Comparison of ENCODE assay signal across 8 mouse cellular contexts in genomic region chr14:76503231-76503851, GRCm38 (mm10). TPM values are rescaled to one million over a fixed set of nuclear protein-coding genes. Genes with fewer than 3 reads are reported as not detected.
DNase-seq lines count a peak whose midpoint lies in the region; ATAC-seq and TF ChIP-seq lines count a peak whose summit lies in the region.

No protein-coding gene starts in this region.

- no peak for TF ChIP-seq POLR2A in thymus, adult 2 months (IDR thresholded peaks at IDR 0.05; ENCODE audit: control insufficient read depth, extremely low read depth, insufficient read depth, low read length, poor library complexity)

- WGBS in forebrain, embryonic 13.5 days = 9% methylated on average over 13 of the region's 13 CpGs
- WGBS in intestine, postnatal 0 days = 7% methylated on average over 13 of the region's 13 CpGs
- WGBS in thymus, adult 2 months = 24% methylated on average over 13 of the region's 13 CpGs

- H3K4me1 ChIP-seq in forebrain, embryonic 13.5 days = peaks cover 31% of the 10 kb centered on the region
- H3K4me1 ChIP-seq in intestine, postnatal 0 days (replicated peaks; ENCODE audit: control insufficient read depth, insufficient read depth, low read length) = peaks cover 3% of the 10 kb centered on the region; the same call in 1 of the 2 replicates
- peaks cover 8% of the 10 kb centered on the region; the same call in 1 of the 2 replicates for H3K4me1 ChIP-seq in thymus, adult 2 months (replicated peaks; ENCODE audit: control insufficient read depth, insufficient read depth, low read length)

- H3K27ac ChIP-seq in forebrain, embryonic 13.5 days = peak overlapping the region; percentile 100
- H3K27ac ChIP-seq in intestine, postnatal 0 days (ENCODE audit: low read depth, low read length) = no peak overlapping the region; the same call in 1 of the 2 replicates
- H3K27ac ChIP-seq in thymus, adult 2 months (ENCODE audit: control insufficient read depth, insufficient read depth, low read length) = no peak overlapping the region

- H3K4me2 ChIP-seq in forebrain, embryonic 13.5 days = peak overlapping the region; percentile 93
- H3K4me2 ChIP-seq in intestine, postnatal 0 days (replicated peaks; ENCODE audit: low read depth) = peak overlapping the region; percentile 79

- H3K9me3 ChIP-seq in forebrain, embryonic 13.5 days (replicated peaks) = no peaks in the 10 kb centered on the region
- H3K9me3 ChIP-seq in intestine, postnatal 0 days (ENCODE audit: control insufficient read depth) = no peaks in the 10 kb centered on the region

- H3K4me3 ChIP-seq in forebrain, embryonic 13.5 days = peak overlapping the region; percentile 72
- peak overlapping the region; percentile 69 for H3K4me3 ChIP-seq in intestine, postnatal 0 days (ENCODE audit: low read depth, low read length)
- no peak overlapping the region for H3K4me3 ChIP-seq in thymus, adult 2 months (ENCODE audit: control insufficient read depth, insufficient read depth, low read length)

- no peak for ATAC-seq in forebrain, embryonic 13.5 days
- no peak for ATAC-seq in intestine, postnatal 0 days
- 0 out of 2 replicates have a peak, but pooled peaks have one; percentile 43 for ATAC-seq in monocyte, adult 5-6 weeks (replicated peaks; ENCODE audit: insufficient number of reproducible peaks, low FRiP score, low TSS enrichment, poor library complexity, severe bottlenecking)
- ATAC-seq in frontal cortex, adult (ENCODE audit: low TSS enrichment) = no peak

- peaks cover 20% of the 10 kb centered on the region for H3K36me3 ChIP-seq in forebrain, embryonic 13.5 days (ENCODE audit: poor library complexity, severe bottlenecking)
- H3K36me3 ChIP-seq in intestine, postnatal 0 days (ENCODE audit: control insufficient read depth, insufficient read depth) = peaks cover 8% of the 10 kb centered on the region; the same call in 1 of the 2 replicates
- no peaks in the 10 kb centered on the region for H3K36me3 ChIP-seq in thymus, adult 2 months (ENCODE audit: control insufficient read depth, insufficient read depth, low read length)

- peak; percentile 77 for TF ChIP-seq CTCF in intestine, postnatal 0 days (IDR thresholded peaks at IDR 0.05; ENCODE audit: low read depth)
- TF ChIP-seq CTCF in thymus, adult 2 months (IDR thresholded peaks at IDR 0.05; ENCODE audit: borderline replicate concordance, control insufficient read depth, extremely low read depth, insufficient read depth, low read length, poor library complexity) = no peak

- H3K9ac ChIP-seq in forebrain, embryonic 13.5 days = peak overlapping the region; percentile 99
- peak overlapping the region; percentile 92; the same call in 1 of the 2 replicates for H3K9ac ChIP-seq in intestine, postnatal 0 days (ENCODE audit: low read depth, low read length)

- H3K27me3 ChIP-seq in forebrain, embryonic 13.5 days = no peaks in the 10 kb centered on the region
- no peaks in the 10 kb centered on the region for H3K27me3 ChIP-seq in intestine, postnatal 0 days (replicated peaks; ENCODE audit: control insufficient read depth, insufficient read depth, low read length)
- H3K27me3 ChIP-seq in thymus, adult 2 months (ENCODE audit: control insufficient read depth, insufficient read depth, low read length) = no peaks in the 10 kb centered on the region

- DNase-seq in kidney, adult 9 months = peak; percentile 50
- DNase-seq in kidney, postnatal 10 days = no peak
- DNase-seq in brain, adult 2 months (ENCODE audit: low read depth, low spot score) = peak; percentile 82
- no peak for DNase-seq in thymus, adult 2 months

RNA-seq across cellular contexts. Expression of gene Serp2, which starts 53.3 kb away (rescaled TPM):
- 75.8 and 76.8 TPM in 2 replicates for polyA plus RNA-seq in forebrain, embryonic 13.5 days (2015; fragmentation: Nextera tagmentation; extraction: Ambion mirVana)
- 7.5 and 7.7 TPM in 2 replicates for polyA plus RNA-seq in intestine, postnatal 0 days (2015; fragmentation: Nextera tagmentation; extraction: Ambion mirVana)
- total RNA-seq in monocyte, adult 5-6 weeks (2017) = 8.2 TPM in 1 of 3 replicates, not detected in the others
- 3.7 and 6.2 TPM in 2 replicates for polyA plus RNA-seq in thymus, adult 2 months (2012; rRNA removed)

Comparison
In these comparisons a context has a peak if more than half of its experiments do, and no peak if none do; other contexts are left out.
1. DNase-seq: peak in kidney, adult 9 months (single experiment) and brain, adult 2 months (single experiment); none in kidney, postnatal 10 days (single experiment) and thymus, adult 2 months (single experiment).